Mouse (Mus musculus) liver, adult 2 months (tissue): Measurements from ENCODE around the gene Nsa2. TPM values are rescaled to one million over a fixed set of nuclear protein-coding genes. Genes with fewer than 3 reads are reported as not detected.
A peak's percentile ranks its signal among the peaks of the same experiment; 100 is the strongest.

Source experiments
- DNase-seq: peaks from one replicate; pipeline ENCODE4 v3.0.0-alpha.2; 2011; ENCODE audit warnings: low read depth, low spot score; ENCODE audit errors: extremely low read depth
- H3K27ac ChIP-seq: fragments of 200-500 bp; replicated peaks from 2 replicates; pipeline ENCODE4 v1.5.1; 2012; ENCODE audit warnings: low read depth, mild to moderate bottlenecking, control low read depth, inconsistent platforms, low read length; ENCODE audit not compliant: insufficient read depth
- H3K27me3 ChIP-seq: fragments of 200-500 bp; 2 replicates; pipeline ENCODE4 v1.6.1; 2012; ENCODE audit warnings: mild to moderate bottlenecking, moderate library complexity, low read length, inconsistent platforms; ENCODE audit not compliant: control insufficient read depth, insufficient read depth
- H3K36me3 ChIP-seq: fragments of 200-500 bp; 2 replicates; pipeline ENCODE4 v1.6.1; 2012; ENCODE audit warnings: low read length, inconsistent platforms; ENCODE audit not compliant: control insufficient read depth, insufficient read depth
- H3K4me1 ChIP-seq: fragments of 200-500 bp; 2 replicates; pipeline ENCODE4 v1.6.1; 2011; ENCODE audit warnings: low read length; ENCODE audit not compliant: control insufficient read depth, insufficient read depth
- H3K4me3 ChIP-seq: fragments of 200-500 bp; 2 replicates; pipeline ENCODE4 v1.5.1; 2011; ENCODE audit warnings: low read depth, mild to moderate bottlenecking, control low read depth, low read length, moderate library complexity; ENCODE audit not compliant: insufficient read depth
- H3K79me2 ChIP-seq: fragments of 200-500 bp; 2 replicates; pipeline ENCODE4 v1.6.1; 2012; ENCODE audit warnings: inconsistent platforms, mild to moderate bottlenecking, low read length, moderate library complexity; ENCODE audit not compliant: control insufficient read depth, insufficient read depth
- H3K9ac ChIP-seq: fragments of 200-500 bp; 2 replicates; pipeline ENCODE4 v1.6.1; 2012; ENCODE audit warnings: low read depth, mild to moderate bottlenecking, control low read depth, inconsistent platforms, low read length
- CTCF ChIP-seq: fragments of 200-500 bp; IDR thresholded peaks from 2 replicates; pipeline ENCODE4 v1.5.1; 2011; ENCODE audit warnings: low read depth, low read length, control low read depth
- POLR2A ChIP-seq: fragments of 200-500 bp; IDR thresholded peaks from 2 replicates; pipeline ENCODE4 v1.6.1; 2011; ENCODE audit warnings: low read length, control low read depth; ENCODE audit not compliant: insufficient read depth; ENCODE audit errors: extremely low read depth
- WGBS: fragments of 180-500 bp; shearing (Covaris S2); methylation state at CpG from one replicate; pipeline ENCODE4 v1.1.7; 2018; 5-methylcytosine and 5-hydroxymethylcytosine counted together
- polyA plus RNA-seq: library from polyadenylated mRNA; depleted of rRNA; stranded (reverse); fragments of >200 nt; gene quantifications from 2 replicates; pipeline ENCODE4 v1.2.3, GENCODE M21; 2012; rRNA removed
- total RNA-seq: library from RNA; depleted of rRNA; stranded (reverse); fragments of >200 nt; gene quantifications from 2 replicates; pipeline ENCODE4 v1.2.3, GENCODE M21; 2014; rRNA removed

The Nsa2 gene
- total RNA-seq = 30.4 and 37.3 TPM in 2 replicates
- polyA plus RNA-seq = 12.9 and 15.3 TPM in 2 replicates

DNA sequence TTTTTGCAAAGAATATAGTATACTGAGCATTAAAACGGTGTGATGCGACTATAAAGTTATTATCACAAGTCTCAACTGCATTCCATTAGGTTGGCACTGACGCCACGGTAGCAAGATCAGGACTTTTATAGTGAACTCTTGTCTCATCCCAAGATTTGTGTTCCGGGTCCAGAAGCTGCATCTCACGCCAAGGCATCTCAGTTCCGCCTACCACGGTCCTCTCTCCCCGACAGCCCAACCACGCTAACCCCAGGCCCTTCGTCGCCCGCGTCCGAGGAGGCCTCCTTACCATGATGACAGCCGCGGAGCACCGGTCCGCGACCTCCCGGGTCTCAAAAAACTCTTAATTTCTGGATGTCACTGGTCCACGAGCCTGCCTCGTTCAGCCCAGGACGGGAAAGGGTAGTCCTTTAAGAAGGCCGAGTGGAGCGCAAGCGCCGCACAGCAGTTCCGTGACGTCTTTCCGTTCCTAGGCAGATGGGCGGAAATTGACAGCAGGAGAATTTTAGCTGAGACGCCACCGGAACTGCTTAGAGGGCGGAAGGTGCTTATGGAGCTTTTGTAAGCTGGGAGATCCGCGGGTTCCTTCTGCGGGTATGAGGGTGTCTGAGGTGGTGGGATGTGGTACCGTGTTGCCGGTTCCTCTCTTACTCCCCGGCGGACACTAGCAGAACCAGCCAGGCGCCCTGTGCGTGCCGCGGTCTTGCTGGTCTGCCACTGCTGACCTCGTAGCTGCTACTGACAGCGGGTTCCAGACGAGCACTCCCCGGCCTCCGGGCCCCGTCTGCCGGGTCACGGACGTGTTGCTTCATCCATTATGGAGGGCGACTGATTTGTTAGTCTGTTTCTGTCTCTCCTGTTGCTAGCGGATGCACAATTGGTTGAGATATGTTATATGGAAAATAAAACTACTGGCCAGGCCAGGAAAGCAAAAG lies at the start of gene Nsa2, which contains the start of gene Gfm2:
TSS of gene Nsa2 (minus strand) at position 472 of the 935 bp plus-strand sequence.
TSS of gene Gfm2 (plus strand) at position 472 of the 935 bp plus-strand sequence.
- Histone ChIP-seq H3K4me3 (peak within 1 kb of the TSS; percentile 95), H3K4me1 (peaks cover 3% of the 10 kb centered on the region; the same call in 1 of the 2 replicates), H3K79me2 (peaks cover 6% of the 10 kb centered on the region; the same call in 1 of the 2 replicates), H3K36me3 (peaks cover 20% of the 10 kb centered on the region), H3K27me3 (no peaks in the 10 kb centered on the region), H3K9ac (peak within 1 kb of the TSS; percentile 93), H3K27ac (peak within 1 kb of the TSS; percentile 88)
- DNase-seq = peak; percentile 95
- under 1% methylated on average over 57 of the region's 57 CpGs for WGBS
- no peak for TF ChIP-seq CTCF
- TF ChIP-seq POLR2A = peak; percentile 70

DNA sequence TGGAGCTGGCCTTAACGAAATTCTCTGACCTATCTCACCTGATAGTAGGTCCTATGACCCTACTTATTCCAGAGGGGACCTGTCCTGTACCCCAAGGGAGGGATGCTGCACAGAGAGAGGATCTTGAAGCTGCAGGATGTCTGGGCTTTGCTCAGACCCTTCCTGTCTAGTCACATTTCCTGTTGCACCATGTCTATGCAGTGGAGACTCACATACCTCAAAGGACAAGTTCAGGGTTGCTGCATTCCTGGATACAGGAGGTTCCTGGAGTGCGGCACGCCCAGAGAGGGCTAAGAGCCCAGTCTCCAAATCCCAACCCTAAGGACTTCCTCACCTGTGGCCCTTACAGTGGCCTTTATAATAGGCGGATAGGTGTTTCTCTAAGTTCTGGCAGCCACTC lies 48.6 kb upstream of the Nsa2 start:
- H3K27ac ChIP-seq = no peak overlapping the region
- no peak overlapping the region for H3K9ac ChIP-seq
- H3K4me3 ChIP-seq = no peak overlapping the region
- no peaks in the 10 kb centered on the region for H3K4me1 ChIP-seq
- WGBS = 82% methylated on average over 4 of the region's 4 CpGs
- peaks cover 2% of the 10 kb centered on the region; the same call in 1 of the 2 replicates for H3K36me3 ChIP-seq
- DNase-seq = no peak
- TF ChIP-seq CTCF (no peak), POLR2A (no peak)
- no peaks in the 10 kb centered on the region for H3K27me3 ChIP-seq
- H3K79me2 ChIP-seq = no peaks in the 10 kb centered on the region

- TF ChIP-seq CTCF (no peak), POLR2A (no peak)
- no peak overlapping the region for H3K9ac ChIP-seq
- H3K4me1 ChIP-seq = peaks cover 2% of the 10 kb centered on the region; the same call in 1 of the 2 replicates
- no peak overlapping the region for H3K27ac ChIP-seq
- DNase-seq = no peak
- WGBS = 68% methylated on average over 5 of the region's 5 CpGs
- H3K79me2 ChIP-seq = no peaks in the 10 kb centered on the region
- H3K4me3 ChIP-seq = no peak overlapping the region
- H3K27me3 ChIP-seq = no peaks in the 10 kb centered on the region
- H3K36me3 ChIP-seq = peaks cover 8% of the 10 kb centered on the region
These were observed 46.9 kb upstream of the Nsa2 start for GRCm38 (mm10) chr13:97184656-97185055.

DNA sequence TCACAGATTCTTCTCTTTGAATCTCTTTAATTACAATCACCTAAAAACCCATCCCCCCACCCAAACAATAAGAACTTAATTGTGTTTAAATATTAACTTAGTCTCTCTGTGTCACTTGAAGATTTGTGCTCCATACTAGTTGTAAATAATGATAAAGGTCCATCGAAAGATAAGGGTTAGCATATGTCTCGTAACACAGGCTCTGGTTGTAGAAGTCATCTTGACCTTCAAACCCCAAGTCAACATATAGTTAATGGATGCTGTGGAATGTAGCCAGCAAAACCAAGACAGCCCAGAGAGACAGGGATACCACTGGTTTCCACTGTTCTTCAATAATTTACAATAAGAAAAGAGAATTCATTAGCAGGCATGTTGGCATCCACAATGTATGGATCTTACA lies 46.4 kb upstream of the Nsa2 start:
- H3K4me1 ChIP-seq = peaks cover 2% of the 10 kb centered on the region; the same call in 1 of the 2 replicates
- H3K79me2 ChIP-seq = no peaks in the 10 kb centered on the region
- no peak for DNase-seq
- no peak overlapping the region for H3K4me3 ChIP-seq
- no peak overlapping the region for H3K27ac ChIP-seq
- no peak for TF ChIP-seq CTCF
- no peak for TF ChIP-seq POLR2A
- 88% methylated on average over 2 of the region's 2 CpGs for WGBS
- H3K9ac ChIP-seq = no peak overlapping the region
- H3K27me3 ChIP-seq = no peaks in the 10 kb centered on the region
- peaks cover 12% of the 10 kb centered on the region for H3K36me3 ChIP-seq

- no peak for TF ChIP-seq CTCF
- TF ChIP-seq POLR2A = no peak
- Histone ChIP-seq H3K27ac (no peak overlapping the region), H3K36me3 (peaks cover 18% of the 10 kb centered on the region), H3K4me1 (peaks cover 2% of the 10 kb centered on the region; the same call in 1 of the 2 replicates), H3K79me2 (no peaks in the 10 kb centered on the region), H3K4me3 (no peak overlapping the region), H3K9ac (no peak overlapping the region), H3K27me3 (no peaks in the 10 kb centered on the region)
- no peak for DNase-seq
- 87% methylated on average over 4 of the region's 4 CpGs for WGBS
These were observed 45.1 kb upstream of the Nsa2 start for GRCm38 (mm10) chr13:97182821-97183220.
